Mouse (Mus musculus): ENCODE results near the gene Hus1.

DNA sequence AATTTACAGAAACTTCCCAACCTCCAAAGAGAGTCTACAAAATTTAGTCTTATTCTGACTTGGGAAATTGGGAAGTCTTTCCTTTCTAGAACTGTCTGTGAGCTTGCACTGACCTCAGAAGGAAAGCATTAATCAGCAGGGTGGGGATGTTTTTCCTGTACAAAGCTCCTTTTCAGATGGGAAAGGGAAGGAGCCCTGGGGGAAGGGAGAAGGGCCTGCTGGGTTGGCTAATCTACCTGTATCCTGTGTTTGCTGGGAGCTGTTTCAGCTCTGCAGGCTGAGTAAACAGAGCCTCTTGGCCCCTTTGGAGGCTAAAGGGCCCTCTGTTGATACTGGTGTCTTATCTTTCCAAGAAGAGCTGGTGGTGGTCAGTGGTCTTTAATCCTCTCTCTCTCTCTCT is 24.9 kb downstream of the Hus1 start:
- TF ChIP-seq CTCF (IDR thresholded peaks at IDR 0.05; ENCODE audit: control insufficient read depth, insufficient read depth, low read length): no peak
- TF ChIP-seq POLR2A (IDR thresholded peaks at IDR 0.05; ENCODE audit: borderline replicate concordance, control insufficient read depth, low read depth, low read length): no peak
